Mouse (Mus musculus) megakaryocyte-erythroid progenitor cell, adult 5-6 weeks (primary cell): ENCODE measurements around the gene Kif7. TPM values are rescaled to one million over a fixed set of nuclear protein-coding genes. Genes with fewer than 3 reads are reported as not detected.
A peak's percentile ranks its signal among the peaks of the same experiment; 100 is the strongest.

ENCODE experiments used
- ATAC-seq: replicated peaks from 2 replicates; pipeline ENCODE4 v1.8.0; 2016; ENCODE audit warnings: mild to moderate bottlenecking, inconsistent platforms; ENCODE audit not compliant: severe bottlenecking, poor library complexity, low FRiP score, low TSS enrichment
- total RNA-seq, 2 experiments: library from RNA; stranded (forward) in 1 of 2; stranded (reverse) in 1 of 2; fragments of 200-1000, 215-1000 nt in 1 of 2; fragments of >200 nt in 1 of 2; fragmentation: Nextera tagmentation in 1 of 2; gene quantifications; 2 replicates each; pipeline ENCODE4 v1.2.3; 2014 to 2017

Kif7 gene
- total RNA-seq, 2 experiments from 2014 or later, result 0.28 to 2.5 TPM

DNA sequence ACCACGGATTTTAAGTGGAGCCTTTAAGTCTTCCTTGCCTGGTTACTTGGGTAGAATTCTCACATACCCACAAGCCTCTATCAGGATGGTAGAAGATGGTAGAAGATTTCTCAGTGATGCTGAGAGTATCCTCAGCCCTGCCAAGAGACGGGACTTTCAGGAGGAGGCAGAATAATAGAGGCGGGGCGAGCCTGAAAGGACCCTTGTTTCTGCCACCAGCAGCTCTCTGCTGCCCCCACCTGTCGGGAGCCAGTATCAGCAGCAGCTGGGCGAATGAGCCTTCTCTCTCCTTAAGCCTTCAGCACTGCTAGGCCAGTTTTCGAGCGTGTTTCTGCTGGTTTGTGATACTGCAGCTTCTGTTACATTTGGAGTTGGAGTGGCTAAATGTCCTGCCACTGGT is 13.6 kb upstream of the Kif7 start:
- ATAC-seq, result peak; percentile 53

DNA sequence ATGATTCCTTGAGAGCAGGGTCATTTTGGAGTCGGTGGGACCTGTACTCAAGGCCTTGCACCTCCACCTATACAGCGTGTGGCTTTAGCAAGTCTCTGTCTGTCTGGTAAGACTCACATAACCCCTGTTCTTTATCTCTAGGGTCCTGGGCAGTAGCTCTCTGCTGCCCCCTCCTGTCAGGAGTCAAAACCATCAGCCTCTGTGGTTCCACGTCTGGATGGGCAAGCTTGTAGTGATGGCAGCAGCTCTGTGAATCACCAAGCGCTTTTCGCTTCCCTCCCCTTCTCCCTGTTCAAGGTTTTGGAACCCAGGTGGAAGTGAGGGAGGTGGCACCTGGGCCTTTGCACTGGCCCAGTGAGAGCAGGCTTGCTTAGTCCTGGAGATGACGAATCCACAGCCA is 12.7 kb upstream of the Kif7 start:
- ATAC-seq, result peak; percentile 82

DNA sequence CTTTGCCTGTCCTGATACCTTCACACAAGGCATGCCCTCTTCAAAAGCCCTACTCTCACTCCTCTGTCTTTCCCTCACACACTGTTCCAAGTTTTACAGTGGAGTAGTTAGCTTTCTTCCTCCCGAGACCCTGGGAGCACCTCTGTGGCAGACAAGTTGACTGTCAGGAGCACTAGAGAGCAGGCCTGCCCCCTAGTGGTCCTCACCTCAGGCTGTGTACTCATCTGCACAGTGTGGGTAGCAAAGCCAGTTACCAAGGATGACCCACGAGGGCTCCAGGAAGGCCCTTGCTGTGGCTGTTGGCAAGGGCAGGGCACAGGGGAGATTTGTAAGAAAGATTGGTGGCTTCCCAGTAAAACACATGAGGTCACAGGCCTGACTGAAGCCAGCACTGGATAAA is 11.6 kb upstream of the Kif7 start:
- peak; percentile 60 for ATAC-seq

DNA sequence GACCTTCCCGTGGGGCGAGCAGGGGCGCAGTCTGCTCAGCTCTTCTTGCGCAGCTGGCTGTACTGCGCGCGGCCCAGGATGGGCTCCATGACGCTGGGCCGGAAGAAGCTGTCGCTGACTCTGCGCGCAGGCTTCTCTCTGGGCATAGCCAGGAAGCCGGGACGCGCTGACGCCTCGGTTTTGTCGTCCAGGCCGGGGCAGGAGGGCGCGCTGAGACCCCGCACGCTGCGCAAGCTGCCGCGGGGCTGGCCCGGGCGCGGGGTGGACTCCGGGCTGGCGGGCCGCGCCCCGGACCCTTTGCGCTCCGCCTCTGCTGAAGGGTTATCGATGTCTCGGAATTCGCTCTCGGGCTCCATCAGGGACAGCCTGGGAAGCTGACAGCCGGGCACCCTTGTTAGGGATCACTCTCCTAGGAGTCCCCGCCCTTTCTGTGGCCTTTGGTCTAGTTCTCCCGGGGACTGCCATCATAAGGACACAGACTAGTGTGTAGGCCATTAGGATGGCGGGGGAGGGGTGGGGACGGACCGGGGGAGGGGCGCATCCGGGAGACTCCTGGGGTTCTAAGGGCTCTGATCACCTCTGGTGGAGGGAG is 6.0 kb upstream of the Kif7 start:
- no peak for ATAC-seq

DNA sequence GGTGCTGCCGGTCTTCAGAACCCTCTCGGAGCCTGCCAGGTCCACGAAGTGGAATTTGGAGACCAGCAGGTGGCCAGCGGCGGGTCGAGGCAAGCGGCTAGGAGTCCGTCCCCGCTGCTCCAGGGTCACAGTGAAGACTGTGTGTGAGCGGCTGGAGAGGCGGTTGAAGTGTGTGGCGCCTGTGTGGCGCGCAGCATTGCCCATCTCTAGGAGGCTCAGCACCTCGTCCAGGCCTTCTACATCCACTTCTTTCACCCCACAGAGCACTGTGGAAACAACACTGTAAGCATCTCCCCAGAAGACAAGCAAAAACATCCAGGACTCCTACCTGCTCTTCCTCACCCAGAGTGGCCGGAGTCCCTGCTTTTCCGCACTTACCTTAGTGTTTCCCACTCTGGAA is 4.7 kb downstream of the Kif7 start:
- no peak for ATAC-seq

DNA sequence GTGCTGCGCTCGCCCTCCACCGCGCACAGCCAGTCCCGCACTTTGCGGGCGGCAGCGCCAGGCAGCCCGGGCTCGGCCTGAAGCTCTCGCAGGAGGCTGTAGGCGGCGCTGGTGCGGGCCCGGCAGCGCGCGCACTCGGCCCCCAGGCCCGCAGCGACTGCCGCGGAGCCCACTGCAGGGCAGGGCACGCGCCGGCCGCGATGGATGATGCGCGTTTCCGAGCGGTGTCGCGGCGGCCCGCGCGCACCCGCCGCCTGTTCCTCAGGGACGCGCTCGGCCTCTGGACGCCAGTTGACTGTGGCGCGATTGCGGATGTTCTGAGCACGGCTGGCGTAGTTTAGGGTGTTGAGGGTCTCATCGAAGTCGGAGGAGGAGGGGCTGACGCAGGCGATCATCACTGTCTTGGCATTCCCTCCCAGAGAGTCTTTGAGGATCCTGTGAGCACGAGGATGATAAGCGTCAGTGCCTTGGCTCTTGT is 5.4 kb downstream of the Kif7 start:
- ATAC-seq, result no peak

DNA sequence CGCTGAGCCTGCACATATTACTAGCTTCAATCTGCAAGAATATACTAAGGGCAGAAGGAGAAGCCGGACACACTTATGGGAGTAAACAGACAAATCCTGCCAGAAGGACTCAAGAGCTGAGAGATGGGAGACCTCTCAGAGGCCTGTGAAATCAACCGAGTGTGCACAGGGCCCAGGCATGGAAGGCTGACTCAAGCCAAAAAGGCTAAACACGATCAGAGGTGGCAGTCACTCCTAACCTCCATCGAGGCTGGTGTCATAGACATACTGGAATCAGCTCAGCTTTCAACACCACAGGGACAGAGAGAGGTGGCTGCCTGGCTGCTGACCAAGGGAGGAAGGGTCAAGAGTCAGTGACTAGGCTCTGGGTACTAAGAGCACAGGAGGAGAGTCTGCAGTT is 10.3 kb downstream of the Kif7 start:
- ATAC-seq, result no peak

DNA sequence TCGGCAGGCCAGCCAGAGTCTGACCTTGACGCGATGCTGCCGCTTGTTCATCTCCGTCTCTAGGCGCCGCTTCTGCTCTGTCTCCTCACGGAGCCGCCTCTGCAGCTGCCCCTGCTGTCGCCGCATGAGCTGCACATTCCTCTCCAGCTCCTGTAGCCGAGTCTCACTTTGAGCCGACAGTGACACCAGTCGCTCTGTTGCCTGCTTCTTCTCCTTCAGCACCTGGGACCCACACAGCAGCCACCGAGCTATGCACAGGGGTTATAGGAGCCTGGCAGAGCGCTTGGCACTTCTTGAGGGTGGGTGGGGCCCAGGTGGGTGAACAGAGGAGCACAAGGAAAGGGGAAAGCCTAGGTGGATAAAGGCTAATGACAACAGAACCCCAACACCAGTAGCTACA is 12.8 kb downstream of the Kif7 start:
- no peak for ATAC-seq

DNA sequence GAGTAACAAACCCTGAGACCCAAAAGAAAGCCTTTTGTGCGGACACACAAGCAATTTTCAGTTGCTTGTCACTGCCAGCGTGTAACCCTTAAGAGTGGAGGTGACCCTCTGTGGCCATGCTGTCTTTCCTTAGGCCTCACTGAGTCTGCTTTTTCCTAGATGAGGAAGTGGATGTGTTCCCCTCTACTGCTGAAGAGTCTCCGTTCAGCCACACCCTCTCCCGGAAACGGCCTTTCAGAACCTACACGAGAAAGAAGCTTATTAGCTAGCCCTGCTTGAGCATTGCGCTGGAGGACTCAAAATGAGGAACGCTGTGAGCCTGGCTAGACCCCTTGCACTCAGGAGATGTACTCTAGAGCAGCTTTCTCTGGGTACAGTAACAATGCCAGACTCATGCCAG is 19.0 kb downstream of the Kif7 start:
- ATAC-seq, result no peak

DNA sequence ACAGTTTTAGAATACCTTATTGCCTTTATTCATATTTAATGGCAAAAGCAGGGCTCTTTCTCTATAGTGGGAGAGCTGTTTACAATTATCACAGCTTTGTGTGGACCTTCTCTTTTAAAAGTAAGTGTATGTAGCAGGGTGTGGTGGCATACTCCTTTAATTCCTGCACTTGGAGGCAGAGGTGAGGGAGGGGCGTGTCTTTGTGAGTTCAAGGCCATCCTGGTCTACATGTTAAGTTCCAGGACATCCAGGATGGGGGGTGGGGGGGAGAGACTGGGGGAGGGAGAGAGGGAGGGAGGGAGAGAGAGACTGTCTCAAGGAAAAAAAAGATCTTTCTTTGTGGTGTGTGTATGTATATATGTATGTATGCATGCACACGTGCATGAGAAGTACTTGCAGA is 35.3 kb downstream of the Kif7 start:
- no peak for ATAC-seq

DNA sequence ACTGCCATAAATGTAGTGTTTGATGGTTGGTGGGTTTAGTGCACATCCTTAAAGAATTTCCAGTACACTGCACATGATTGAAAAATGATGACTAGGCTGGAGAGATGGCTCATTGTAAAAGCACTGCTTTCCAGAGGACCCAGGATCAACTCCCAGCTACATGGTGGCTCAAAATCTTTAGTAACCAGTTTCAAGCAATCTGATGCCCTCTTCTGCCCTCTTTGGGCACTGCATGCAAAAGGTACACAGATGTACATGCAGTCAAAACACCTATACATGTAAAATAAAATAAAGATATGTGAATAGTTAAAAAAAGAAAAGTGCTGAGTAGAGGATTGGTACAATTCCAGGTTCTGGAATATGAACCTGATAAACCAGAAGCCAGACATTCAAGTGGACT is 36.3 kb downstream of the Kif7 start:
- 0 out of 2 replicates have a peak, but pooled peaks have one; percentile 68 for ATAC-seq

DNA sequence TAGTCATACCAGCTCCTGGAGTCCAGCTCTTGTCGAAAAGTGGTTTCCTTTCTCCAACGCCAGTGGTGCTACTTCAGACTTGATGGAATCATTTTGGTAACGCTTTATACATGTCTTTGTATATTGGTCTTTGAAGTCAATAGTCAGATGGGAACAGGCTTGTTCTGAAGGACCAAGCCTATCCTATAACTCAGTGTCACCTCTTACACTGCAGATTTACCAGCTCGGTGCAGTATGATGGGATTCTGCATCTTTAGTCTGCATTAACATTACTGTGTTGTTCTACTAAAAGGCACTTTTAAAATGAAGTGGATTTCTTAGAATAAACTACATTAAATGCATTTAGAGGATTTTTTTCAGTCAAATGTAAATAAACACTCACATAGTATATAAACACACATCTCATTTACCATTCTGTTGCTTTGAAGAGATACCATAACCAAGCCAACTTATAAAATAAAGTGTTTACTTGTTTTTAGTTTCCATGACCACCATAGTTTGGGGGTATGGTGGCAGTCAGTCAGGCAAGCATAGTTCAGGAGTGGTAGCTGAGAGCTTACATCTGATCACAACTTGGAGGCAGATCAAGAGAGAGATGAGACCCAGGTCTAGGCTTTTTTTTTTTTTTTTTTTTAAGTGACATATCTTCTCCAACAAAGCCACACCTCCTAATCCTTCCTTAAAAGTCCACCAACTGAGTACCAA is 44.5 kb downstream of the Kif7 start:
- ATAC-seq, result no peak

DNA sequence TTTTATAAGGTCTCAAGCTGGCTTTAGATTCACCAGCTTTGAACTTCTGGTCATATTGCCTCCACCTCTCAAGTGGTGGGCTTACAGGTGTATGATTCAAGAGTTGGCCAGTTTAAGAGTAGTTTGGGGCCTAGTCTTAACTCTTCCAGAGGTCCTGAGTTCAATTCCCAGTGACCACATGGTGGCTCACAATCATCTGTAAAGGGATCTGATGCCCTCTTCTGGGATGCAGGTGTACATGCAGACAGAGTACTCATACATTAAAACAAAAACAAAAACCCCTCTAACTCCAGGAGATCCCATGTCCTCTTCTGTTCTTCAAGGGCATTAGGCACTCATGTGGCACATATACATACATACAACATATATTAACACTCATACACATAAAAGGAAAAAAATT is 48.8 kb downstream of the Kif7 start:
- no peak for ATAC-seq

DNA sequence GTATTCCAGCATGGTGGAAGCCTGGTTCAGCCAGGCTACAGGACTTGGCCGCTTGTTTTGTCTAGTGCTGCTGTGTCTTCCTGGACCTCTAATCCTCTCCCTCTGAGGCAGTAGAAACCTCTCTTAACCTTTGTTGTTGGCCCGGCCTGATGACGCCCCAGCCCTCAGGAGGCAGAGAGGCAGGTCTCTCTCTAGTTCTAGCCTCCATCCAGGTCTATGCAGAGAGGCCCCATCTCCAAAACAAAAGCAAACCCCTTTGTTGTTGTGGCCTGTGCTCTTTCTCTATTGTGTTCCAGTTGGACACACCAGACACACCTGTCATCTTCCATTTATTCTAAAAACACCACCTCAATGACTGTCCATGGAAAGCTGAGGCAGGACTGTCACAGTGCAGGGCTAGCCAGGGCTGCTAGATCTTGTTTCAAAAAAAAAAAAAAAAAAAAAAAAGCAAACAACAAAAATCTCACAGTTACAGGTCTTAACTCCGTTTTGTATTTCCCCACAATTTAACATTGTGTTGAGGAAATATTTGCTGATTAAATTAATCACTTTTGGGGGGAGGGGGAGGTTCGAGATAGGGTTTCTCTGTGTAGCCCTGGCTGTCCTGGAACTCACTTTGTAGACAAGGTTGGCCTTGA is 54.1 kb downstream of the Kif7 start:
- ATAC-seq, result no peak

DNA sequence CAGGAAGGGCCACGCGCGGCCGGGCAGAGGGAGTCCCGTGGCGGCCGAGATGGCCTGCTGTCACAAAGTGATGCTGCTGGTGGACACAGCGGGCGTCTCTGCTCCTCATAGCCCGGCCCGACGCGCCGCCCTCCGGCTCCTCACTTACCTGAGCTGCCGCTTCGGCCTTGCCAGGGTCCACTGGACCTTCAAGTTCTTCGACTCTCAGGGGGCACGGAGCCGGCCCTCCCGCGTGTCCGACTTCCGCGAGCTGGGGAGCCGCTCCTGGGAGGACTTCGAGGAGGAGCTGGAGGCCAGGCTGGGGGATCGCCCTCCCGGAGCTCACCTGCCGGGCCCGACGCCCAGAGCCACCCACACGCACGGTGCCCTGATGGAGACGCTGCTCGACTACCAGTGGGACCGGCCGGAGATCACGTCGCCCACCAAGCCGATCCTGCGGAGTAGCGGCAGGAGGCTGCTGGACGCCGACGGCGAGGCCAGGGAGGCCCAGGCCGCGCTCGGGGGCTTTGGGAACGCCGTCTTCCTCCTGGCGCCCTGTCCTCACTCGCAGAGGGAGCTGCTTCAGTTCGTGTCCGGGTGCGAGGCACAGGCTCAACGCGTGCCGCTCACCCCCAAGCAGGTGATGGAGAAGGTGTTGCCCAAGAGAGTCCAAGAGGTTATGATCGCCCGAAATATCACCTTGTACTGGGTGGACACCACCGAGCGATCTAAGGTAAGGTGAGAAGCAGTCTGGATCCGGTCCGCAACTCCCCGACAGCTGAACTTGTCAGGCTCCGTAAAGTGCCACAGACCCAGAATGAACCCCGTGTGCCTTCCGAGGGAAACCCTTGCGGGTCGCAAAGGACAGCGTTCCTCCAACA is 55.0 kb downstream of the Kif7 start:
- no peak; the same call in 1 of the 2 replicates for ATAC-seq

DNA sequence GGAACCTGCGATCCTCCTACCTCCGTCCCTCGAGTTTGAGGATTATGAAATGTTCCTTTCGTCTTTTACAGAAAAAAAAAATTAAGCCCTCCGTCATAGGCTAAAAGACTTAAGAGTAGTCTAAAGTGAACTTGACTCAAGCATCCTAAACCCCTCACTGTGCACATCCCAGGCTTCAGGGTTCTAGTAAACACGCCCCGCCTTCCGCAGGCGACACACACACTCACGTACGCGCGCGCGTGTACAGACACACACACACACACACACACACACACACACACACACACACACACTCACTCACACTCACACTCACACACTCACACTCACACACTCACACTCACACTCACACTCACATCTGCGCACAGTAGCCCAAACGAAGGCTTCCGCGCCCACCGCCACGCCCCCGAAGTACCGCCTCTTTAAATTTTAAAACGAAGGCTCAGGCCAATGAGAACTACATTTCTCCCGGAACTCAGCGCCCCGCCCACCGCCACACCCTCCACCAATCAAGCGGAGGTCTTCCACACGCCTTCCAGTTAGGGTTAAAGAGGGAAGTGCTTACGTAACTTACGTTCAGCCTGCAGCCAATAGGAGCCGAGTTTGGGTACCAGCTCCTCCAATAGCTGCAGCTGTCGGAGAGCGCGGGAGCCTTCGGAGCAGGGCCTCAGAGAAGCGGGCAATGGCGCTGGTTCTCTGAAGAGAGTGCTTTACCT is 55.8 kb downstream of the Kif7 start, which contains the start of gene Ticrr:
Ticrr (plus strand) TSS at position 619 of the 713 bp plus-strand sequence.
- ATAC-seq, result peak; percentile 99

DNA sequence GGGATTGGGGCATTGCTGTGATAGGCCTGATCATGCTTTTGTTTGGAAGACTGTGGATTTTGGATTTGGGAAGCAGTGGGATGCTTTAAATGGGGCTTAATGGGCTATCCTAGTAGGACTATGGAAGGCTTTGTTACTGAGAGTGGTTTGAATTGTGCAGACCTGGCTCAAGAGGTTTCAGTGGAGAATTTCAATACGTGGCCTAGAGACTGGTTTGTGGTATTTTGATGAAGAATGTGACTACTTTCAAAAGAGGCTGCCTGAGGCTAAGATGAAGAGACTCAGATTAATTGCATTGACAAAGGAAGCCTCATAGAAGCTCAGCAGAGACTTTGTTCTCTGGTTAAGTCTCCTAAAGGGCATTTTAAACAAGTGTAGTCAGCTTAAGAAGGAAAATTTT is 60.9 kb downstream of the Kif7 start:
- no peak for ATAC-seq

DNA sequence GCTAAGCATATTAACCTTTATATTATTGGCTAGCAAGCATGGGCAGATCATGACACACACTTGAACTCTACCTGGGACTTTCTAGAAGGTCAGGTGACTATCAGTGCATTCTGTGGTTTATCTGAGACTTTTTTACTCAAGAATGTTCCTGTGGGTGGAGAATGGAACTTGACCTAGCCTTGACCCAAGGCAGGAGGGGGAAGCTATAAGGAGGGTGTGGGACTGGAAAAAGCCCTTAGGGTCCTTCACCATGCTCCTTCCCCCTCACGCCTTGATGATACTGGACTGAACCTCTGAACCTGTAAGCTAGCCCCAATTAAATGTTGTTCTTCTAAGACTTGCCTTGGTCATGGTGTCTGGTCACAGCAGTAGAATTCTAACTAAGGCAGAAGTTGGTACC is 61.3 kb downstream of the Kif7 start:
- no peak for ATAC-seq

DNA sequence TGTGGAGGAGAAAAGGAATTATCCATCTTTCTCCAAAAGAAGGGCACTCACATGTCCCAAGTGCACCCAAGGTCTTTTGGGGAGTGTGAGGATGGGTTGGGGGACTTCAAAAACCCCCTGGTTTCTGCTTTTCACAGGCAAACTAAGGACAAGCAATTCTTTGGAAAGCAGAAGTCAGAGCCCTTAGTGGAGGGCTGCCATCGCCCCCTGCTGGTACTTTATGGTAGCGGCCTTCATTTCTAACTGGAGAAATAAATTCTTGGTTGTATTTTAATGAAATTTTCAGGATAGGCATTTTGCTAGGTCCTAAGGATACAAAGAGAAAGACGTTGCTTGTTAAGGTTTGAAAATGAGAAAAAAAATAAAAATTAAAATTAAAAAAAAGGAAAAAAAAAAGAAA is 66.5 kb downstream of the Kif7 start:
- ATAC-seq, result no peak
